Mouse (Mus musculus) midbrain, embryonic 12.5 days (tissue): ENCODE results near the gene Sgip1. TPM values are rescaled to one million over a fixed set of nuclear protein-coding genes. Genes with fewer than 3 reads are reported as not detected.

Experiments used
- ATAC-seq: fragments of 200-750 bp; cut with Nextera tagmentation; 2 replicates; pipeline ENCODE4 v1.8.0; 2017; ENCODE audit warnings: low read depth, moderate TSS enrichment, moderate library complexity; ENCODE audit not compliant: low FRiP score
- H3K27ac ChIP-seq: fragments of 300-500 bp; sonication (generic); replicated peaks from 2 replicates; pipeline ENCODE4 v1.5.1; 2016; ENCODE audit warnings: mild to moderate bottlenecking
- H3K27me3 ChIP-seq: fragments of 300-500 bp; sonication (generic); 2 replicates; pipeline ENCODE4 v1.6.1; 2016; ENCODE audit warnings: mild to moderate bottlenecking
- H3K36me3 ChIP-seq: fragments of 300-500 bp; sonication (generic); 2 replicates; pipeline ENCODE4 v1.6.1; 2016
- H3K4me1 ChIP-seq: fragments of 300-500 bp; sonication (generic); 2 replicates; pipeline ENCODE4 v1.6.1; 2016
- H3K4me2 ChIP-seq: fragments of 300-500 bp; sonication (generic); replicated peaks from 2 replicates; pipeline ENCODE4 v1.6.1; 2016; ENCODE audit warnings: mild to moderate bottlenecking, moderate library complexity
- H3K4me3 ChIP-seq: fragments of 300-500 bp; sonication (generic); 2 replicates; pipeline ENCODE4 v1.5.1; 2016; ENCODE audit warnings: mild to moderate bottlenecking
- H3K9ac ChIP-seq: fragments of 300-500 bp; sonication (generic); replicated peaks from 2 replicates; pipeline ENCODE4 v1.6.1; 2016; ENCODE audit warnings: mild to moderate bottlenecking, moderate library complexity
- H3K9me3 ChIP-seq: fragments of 300-500 bp; sonication (generic); 2 replicates; pipeline ENCODE4 v1.6.1; 2016; ENCODE audit warnings: mild to moderate bottlenecking
- WGBS: fragments of 180-500 bp; shearing (Covaris S2); methylation state at CpG from one replicate; pipeline ENCODE4 v1.1.7; 2016; 5-methylcytosine and 5-hydroxymethylcytosine counted together
- polyA plus RNA-seq: library from polyadenylated mRNA; unstranded; fragments of >200 nt; fragmentation: Nextera tagmentation; extraction: Ambion mirVana; gene quantifications from 2 replicates; pipeline ENCODE4 v1.2.1, GENCODE M21; 2016

Gene Sgip1
- polyA plus RNA-seq, 1 experiment from 2014 or later, result 32.5 TPM

DNA sequence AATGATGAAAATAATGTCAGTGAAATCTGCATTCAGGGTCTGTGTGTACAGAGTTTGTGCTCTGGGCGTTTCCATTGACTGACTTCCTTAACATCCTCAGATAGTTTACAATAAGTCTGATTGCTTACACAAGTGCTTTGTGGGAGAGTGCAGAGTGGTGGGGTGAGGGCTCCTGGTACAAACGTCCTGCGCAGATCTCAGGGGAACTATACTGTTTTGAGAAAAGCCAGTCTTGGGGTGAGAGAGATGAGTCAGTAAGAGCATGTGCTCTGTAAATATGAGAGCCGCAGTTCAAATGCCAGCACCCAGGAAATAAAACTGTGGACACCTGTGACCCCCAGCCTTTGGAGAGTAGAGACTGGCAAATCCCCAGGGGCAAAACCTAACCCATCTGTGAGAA is 80.7 kb downstream of the Sgip1 start:
- WGBS, result 73% methylated on average over 4 of the region's 4 CpGs
- H3K4me2 ChIP-seq, result no peak overlapping the region
- no peak overlapping the region for H3K4me3 ChIP-seq
- no peaks in the 10 kb centered on the region for H3K27me3 ChIP-seq
- no peaks in the 10 kb centered on the region for H3K4me1 ChIP-seq
- H3K9me3 ChIP-seq, result no peaks in the 10 kb centered on the region
- H3K9ac ChIP-seq, result no peak overlapping the region
- ATAC-seq, result no peak
- H3K36me3 ChIP-seq, result no peaks in the 10 kb centered on the region
- no peak overlapping the region for H3K27ac ChIP-seq

DNA sequence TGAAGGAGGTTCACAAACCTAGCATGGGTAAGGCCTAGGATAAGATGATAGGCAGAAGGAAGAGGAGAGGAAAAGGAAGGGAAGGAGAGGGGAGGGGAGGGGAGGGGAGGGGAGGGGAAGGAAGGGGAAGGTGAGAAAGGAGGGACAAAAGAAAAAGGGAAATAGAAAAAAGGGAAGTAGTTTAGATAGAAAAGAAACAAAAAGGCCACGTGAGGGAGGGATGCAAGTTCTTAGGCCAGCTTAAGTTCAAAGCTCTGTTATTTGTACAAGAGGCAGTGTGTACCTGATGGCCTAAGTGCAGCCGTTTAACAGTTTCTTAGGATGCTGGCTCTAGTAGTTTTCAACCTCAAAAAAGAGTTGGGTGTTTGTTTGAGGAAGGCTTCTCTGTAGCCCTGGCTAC is 83.4 kb downstream of the Sgip1 start:
- no peak overlapping the region for H3K4me3 ChIP-seq
- no peak for ATAC-seq
- WGBS, result 60% methylated on average over 2 of the region's 2 CpGs
- no peaks in the 10 kb centered on the region; the same call in 1 of the 2 replicates for H3K4me1 ChIP-seq
- no peak overlapping the region for H3K4me2 ChIP-seq
- H3K27me3 ChIP-seq, result no peaks in the 10 kb centered on the region
- H3K36me3 ChIP-seq, result no peaks in the 10 kb centered on the region
- no peaks in the 10 kb centered on the region for H3K9me3 ChIP-seq
- no peak overlapping the region for H3K9ac ChIP-seq
- no peak overlapping the region for H3K27ac ChIP-seq

DNA sequence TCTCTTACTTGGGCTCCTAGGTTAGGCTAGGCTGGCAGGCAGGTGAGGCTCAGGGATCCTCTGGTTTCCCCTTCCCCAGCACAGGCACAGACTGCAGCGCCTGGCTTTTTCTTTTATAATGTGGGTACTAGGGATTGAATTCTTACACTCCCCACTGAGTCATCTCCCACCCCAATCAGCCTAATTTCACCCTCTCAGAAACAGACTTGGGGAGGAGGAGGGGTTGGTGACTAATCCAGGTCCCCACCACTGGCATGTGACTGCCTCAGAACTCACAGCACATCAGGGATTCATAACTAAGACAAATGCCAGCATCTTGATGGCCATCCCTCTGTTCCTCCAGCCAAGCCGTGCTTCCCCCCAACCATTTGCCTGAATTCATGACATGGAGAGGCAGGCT is 85.1 kb downstream of the Sgip1 start:
- Histone ChIP-seq H3K4me3 (no peak overlapping the region), H3K9ac (no peak overlapping the region), H3K27ac (no peak overlapping the region), H3K9me3 (no peaks in the 10 kb centered on the region), H3K4me1 (no peaks in the 10 kb centered on the region; the same call in 1 of the 2 replicates), H3K27me3 (no peaks in the 10 kb centered on the region), H3K4me2 (no peak overlapping the region), H3K36me3 (no peaks in the 10 kb centered on the region)
- no peak for ATAC-seq
- WGBS, result 79% methylated on average over 2 of the region's 2 CpGs

DNA sequence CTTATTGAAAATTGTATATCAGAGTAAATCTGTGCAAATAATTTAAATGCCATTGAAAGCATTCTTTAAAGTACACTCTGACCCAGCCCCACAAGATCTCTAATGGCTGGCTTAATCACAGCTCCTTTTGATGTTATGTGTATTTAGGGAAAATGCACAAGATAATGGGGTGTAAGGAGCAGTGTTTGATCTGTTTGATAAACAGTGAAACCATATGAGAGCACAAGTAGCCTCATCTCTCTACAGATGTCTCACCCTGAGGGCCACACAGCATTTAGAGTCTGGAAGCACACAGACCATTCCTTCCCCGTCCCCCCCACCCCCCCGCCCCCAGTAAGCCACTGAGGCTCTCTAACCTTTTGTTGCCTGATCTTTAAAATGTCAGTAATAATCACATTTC is 87.4 kb downstream of the Sgip1 start:
- no peaks in the 10 kb centered on the region; the same call in 1 of the 2 replicates for H3K4me1 ChIP-seq
- no peak overlapping the region for H3K27ac ChIP-seq
- H3K36me3 ChIP-seq, result no peaks in the 10 kb centered on the region
- H3K9me3 ChIP-seq, result no peaks in the 10 kb centered on the region
- no peak for ATAC-seq
- 93% methylated on average over 2 of the region's 2 CpGs for WGBS
- H3K4me2 ChIP-seq, result no peak overlapping the region
- H3K9ac ChIP-seq, result no peak overlapping the region
- no peak overlapping the region for H3K4me3 ChIP-seq
- H3K27me3 ChIP-seq, result no peaks in the 10 kb centered on the region

DNA sequence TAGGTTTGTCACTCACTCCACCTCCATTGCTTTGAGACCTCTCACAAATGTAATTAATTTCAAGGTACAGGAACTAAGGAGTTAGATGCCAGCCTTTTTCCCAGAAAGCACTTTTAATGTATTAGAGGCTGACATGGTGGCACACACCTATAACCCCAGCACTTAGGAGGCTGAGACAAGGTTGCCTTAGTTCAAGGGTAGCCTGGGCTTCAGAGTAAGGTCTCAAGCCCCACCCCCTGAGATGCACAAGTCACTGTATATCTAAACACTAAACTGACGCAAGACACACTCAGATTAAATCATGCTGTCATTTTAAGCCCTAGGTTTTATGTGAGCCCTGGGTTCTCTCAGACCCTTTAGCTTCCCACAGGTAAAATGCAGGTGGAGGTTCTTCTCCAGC is 92.1 kb downstream of the Sgip1 start:
- Histone ChIP-seq H3K9me3 (no peaks in the 10 kb centered on the region), H3K27me3 (no peaks in the 10 kb centered on the region), H3K36me3 (no peaks in the 10 kb centered on the region), H3K4me1 (no peaks in the 10 kb centered on the region), H3K4me3 (no peak overlapping the region), H3K27ac (no peak overlapping the region), H3K9ac (no peak overlapping the region), H3K4me2 (no peak overlapping the region)
- no peak for ATAC-seq
- WGBS, result 82% methylated on average over 1 of the region's 1 CpGs

DNA sequence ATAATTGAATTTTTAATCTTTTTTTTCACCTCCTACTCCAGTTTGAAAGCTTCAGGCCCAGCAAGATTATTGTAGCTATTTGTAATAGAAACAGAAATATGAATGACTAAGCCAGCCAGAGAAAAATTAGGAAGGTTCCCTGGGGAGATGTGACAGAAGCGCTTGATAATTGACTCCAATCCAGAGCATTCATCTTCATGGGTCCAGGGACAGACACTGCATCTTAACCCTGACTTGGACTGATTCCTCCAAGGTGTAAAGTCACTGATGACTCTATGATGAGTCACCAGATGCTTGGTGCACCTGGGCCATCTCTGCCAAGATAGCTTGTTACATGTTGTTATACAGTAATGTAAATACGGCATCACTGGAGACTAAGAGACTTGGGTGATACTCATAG is 92.6 kb downstream of the Sgip1 start:
- H3K9ac ChIP-seq, result no peak overlapping the region
- no peak overlapping the region for H3K4me3 ChIP-seq
- no peak overlapping the region for H3K4me2 ChIP-seq
- H3K36me3 ChIP-seq, result no peaks in the 10 kb centered on the region
- WGBS, result 88% methylated on average over 2 of the region's 2 CpGs
- no peaks in the 10 kb centered on the region for H3K4me1 ChIP-seq
- no peaks in the 10 kb centered on the region for H3K9me3 ChIP-seq
- H3K27me3 ChIP-seq, result no peaks in the 10 kb centered on the region
- no peak overlapping the region for H3K27ac ChIP-seq
- no peak for ATAC-seq

DNA sequence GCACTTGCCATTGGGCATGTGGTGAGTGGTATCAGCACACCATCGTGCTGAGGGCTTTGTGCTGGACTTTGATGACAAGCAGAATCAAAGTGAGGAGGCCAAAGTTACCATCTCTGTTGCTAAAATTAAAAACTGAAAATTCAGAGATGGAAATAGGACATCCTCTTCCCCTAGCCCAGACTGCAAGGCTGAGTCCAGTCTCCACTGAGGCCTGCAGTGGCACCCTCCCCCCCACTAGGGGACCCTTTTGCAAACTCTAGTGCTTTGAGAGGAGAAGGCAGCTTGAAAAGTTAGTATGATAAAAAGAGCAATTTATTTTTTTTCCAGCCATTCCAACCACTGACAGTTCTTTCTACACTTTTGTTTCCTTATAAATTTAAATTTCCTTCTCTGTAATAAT is 93.6 kb downstream of the Sgip1 start:
- WGBS, result 82% methylated on average over 1 of the region's 1 CpGs
- Histone ChIP-seq H3K27me3 (no peaks in the 10 kb centered on the region), H3K27ac (no peak overlapping the region), H3K9ac (no peak overlapping the region), H3K4me1 (no peaks in the 10 kb centered on the region), H3K9me3 (no peaks in the 10 kb centered on the region), H3K4me3 (no peak overlapping the region), H3K4me2 (no peak overlapping the region), H3K36me3 (no peaks in the 10 kb centered on the region)
- no peak for ATAC-seq

DNA sequence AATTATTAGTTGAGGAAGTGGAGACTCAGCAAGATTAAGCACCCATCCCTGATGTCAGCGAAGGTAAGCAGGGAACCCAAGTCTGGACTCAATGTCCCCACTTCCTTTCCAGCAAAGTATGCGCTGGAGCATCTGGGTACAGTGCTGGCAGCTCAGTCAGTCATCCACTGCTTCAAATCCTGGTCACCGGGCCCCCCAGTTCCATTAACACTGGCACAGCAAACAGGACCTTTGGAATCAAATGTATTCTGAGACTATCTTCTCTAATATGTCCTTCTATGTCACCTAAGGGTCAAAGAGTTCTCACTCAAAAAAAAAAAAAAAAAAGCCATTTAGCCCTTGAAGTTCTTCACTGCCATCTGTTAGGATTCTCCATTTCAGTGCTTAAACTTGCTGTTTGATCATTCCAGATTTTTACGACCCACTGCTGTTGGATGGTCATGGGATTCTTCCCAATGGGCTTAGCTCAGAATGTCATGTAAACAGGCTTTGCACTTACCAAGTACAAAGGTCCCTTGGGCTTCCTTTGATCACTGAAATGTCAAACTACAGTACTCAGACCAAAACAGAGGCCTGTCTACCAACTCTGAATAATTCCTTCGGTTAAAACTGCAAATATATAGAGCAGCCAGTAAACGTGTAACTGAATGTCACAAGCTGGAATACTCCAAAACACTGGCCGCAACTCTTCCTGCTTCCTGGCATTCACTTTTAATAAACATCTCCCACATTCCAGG is 99.1 kb downstream of the Sgip1 start:
- no peak overlapping the region for H3K4me2 ChIP-seq
- H3K27me3 ChIP-seq, result no peaks in the 10 kb centered on the region
- H3K9me3 ChIP-seq, result no peaks in the 10 kb centered on the region
- H3K27ac ChIP-seq, result no peak overlapping the region; the same call in 1 of the 2 replicates
- H3K9ac ChIP-seq, result no peak overlapping the region
- peaks cover 6% of the 10 kb centered on the region for H3K4me1 ChIP-seq
- 80% methylated on average over 7 of the region's 7 CpGs for WGBS
- no peaks in the 10 kb centered on the region for H3K36me3 ChIP-seq
- H3K4me3 ChIP-seq, result no peak overlapping the region
- ATAC-seq, result no peak

DNA sequence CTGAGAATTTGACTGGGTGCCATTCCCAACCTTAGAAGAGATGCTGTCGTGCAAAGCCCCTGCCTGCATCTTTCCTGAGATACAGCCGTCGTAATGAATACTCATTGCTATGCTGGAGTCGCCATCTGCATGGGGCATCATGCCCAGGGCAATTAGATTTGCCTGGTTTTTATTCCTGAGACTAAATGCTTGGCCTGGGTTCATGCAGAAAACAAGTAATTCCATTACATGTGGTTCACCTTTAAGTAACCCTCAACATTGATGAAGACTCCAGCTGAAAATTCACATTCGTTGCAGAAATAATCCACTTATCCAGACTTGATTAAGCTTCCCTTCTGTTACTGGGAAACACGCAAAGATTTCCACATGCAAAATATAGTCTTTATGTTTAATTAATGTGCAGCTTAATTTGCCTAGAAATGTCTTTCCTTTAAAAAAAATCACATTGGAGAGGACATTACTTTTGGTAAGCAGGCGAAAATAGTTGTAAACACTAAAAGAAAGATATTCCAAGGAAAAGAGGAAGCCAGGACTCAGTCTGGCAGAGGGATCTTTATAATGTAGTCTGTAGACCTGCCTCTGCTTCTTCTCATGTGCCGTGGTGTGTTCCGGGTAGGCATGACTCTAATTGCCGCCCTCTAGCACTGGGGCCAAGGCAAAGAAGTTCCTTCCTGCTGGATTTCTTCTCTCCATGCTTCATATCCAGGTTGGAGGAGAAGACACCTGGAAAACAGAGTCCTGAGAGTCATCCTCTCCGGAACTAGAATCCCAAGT is 100.0 kb downstream of the Sgip1 start:
- Histone ChIP-seq H3K4me2 (no peak overlapping the region), H3K27me3 (no peaks in the 10 kb centered on the region), H3K9ac (no peak overlapping the region), H3K27ac (no peak overlapping the region; the same call in 1 of the 2 replicates), H3K36me3 (no peaks in the 10 kb centered on the region), H3K4me3 (no peak overlapping the region), H3K9me3 (no peaks in the 10 kb centered on the region), H3K4me1 (peaks cover 6% of the 10 kb centered on the region)
- 77% methylated on average over 11 of the region's 11 CpGs for WGBS
- no peak for ATAC-seq

DNA sequence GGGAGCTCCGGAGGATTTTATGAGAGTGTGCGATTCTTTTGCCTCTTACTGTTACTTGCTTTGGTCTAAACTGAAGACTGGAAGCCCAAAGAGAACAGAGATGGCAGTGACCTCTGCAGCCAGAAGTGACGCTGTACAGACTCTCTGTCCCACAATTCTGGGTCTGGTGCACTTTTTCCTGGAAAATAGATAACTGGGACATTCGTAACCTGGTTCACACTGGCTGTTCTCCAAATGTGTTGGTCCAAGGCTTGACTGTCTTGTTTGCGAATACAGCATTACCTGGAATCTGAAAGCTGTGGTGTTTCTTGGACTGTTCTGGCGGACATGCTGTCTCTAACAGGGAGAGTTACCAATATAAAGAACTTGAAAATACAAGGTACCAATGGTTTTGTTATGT is 109.4 kb downstream of the Sgip1 start:
- Histone ChIP-seq H3K4me3 (no peak overlapping the region), H3K9me3 (no peaks in the 10 kb centered on the region), H3K4me1 (peaks cover 10% of the 10 kb centered on the region), H3K4me2 (no peak overlapping the region), H3K27me3 (no peaks in the 10 kb centered on the region), H3K36me3 (no peaks in the 10 kb centered on the region), H3K27ac (no peak overlapping the region), H3K9ac (no peak overlapping the region)
- 95% methylated on average over 6 of the region's 6 CpGs for WGBS
- ATAC-seq, result no peak

DNA sequence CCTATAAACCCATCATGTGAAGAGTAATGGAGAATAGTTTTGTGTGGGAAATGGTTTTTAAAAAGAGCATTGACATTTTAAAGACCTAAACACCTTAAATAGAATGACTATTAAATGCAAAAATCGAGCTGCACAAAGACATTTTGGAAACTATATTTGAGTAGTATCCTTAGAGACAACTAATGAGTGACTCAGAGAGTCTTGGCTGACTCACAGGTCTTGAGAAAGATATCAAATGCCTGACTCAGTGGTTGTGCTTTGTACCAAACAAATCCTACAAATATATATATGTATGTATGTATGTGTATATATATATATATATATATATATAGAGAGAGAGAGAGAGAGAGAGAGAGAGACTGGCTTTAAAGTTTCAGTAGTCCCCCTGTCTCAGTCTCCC is 110.1 kb downstream of the Sgip1 start:
- Histone ChIP-seq H3K9me3 (no peaks in the 10 kb centered on the region), H3K4me3 (no peak overlapping the region), H3K36me3 (no peaks in the 10 kb centered on the region), H3K9ac (no peak overlapping the region), H3K27me3 (no peaks in the 10 kb centered on the region), H3K4me1 (peaks cover 15% of the 10 kb centered on the region), H3K4me2 (no peak overlapping the region), H3K27ac (no peak overlapping the region)
- ATAC-seq, result no peak
- 75% methylated on average over 1 of the region's 1 CpGs for WGBS

DNA sequence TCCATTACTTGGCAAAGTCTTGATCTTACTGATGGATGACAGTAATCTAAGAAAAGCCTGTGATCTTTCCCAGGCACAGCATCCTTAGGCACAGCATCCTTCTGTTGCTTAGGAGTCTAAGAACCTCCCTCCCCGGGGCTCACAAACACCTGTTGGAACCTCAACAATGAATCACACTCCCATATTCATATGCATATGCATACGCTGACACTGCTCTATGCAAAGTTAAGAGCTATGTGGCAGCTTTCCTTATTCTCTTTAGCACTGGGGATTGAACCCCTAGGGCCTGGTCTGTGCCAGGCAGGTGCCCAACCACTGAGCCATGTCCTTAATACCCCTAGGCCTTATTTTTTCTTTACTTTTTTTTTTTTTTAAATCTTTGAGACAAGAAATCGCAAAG is 111.2 kb downstream of the Sgip1 start:
- no peaks in the 10 kb centered on the region for H3K27me3 ChIP-seq
- 82% methylated on average over 3 of the region's 3 CpGs for WGBS
- H3K27ac ChIP-seq, result no peak overlapping the region
- ATAC-seq, result no peak
- H3K9ac ChIP-seq, result no peak overlapping the region
- no peak overlapping the region for H3K4me2 ChIP-seq
- no peaks in the 10 kb centered on the region for H3K36me3 ChIP-seq
- H3K9me3 ChIP-seq, result no peaks in the 10 kb centered on the region
- H3K4me1 ChIP-seq, result peaks cover 19% of the 10 kb centered on the region
- H3K4me3 ChIP-seq, result no peak overlapping the region
